Mouse (Mus musculus) forebrain, postnatal 0 days (tissue): ENCODE results near the gene Myh9. TPM values are rescaled to one million over a fixed set of nuclear protein-coding genes. Genes with fewer than 3 reads are reported as not detected.

Experiments used
- ATAC-seq: fragments of 200-750 bp; cut with Nextera tagmentation; 2 replicates; pipeline ENCODE4 v1.8.0; 2017; ENCODE audit warnings: mild to moderate bottlenecking, moderate library complexity
- DNase-seq: peaks from one replicate; pipeline ENCODE4 v3.0.0-alpha.2; 2015
- H3K27ac ChIP-seq: fragments of 300-500 bp; sonication (generic); 2 replicates; pipeline ENCODE4 v1.5.1; 2014; ENCODE audit warnings: low read depth, mild to moderate bottlenecking, antibody characterized with exemption, low read length, moderate library complexity, mixed read lengths
- H3K27me3 ChIP-seq: fragments of 300-500 bp; sonication (generic); 2 replicates; pipeline ENCODE4 v1.6.1; 2014; ENCODE audit warnings: mild to moderate bottlenecking, low read length, mixed read lengths; ENCODE audit not compliant: insufficient read depth
- H3K36me3 ChIP-seq: fragments of 300-500 bp; sonication (generic); 2 replicates; pipeline ENCODE4 v1.6.1; 2014; ENCODE audit warnings: mild to moderate bottlenecking, moderate library complexity; ENCODE audit not compliant: insufficient read depth
- H3K4me1 ChIP-seq: fragments of 300-500 bp; sonication (generic); 2 replicates; pipeline ENCODE4 v1.6.1; 2014; ENCODE audit warnings: antibody characterized with exemption; ENCODE audit not compliant: insufficient read depth
- H3K4me2 ChIP-seq: fragments of 300-500 bp; sonication (generic); 2 replicates; pipeline ENCODE4 v1.6.1; 2014; ENCODE audit warnings: low read depth, mild to moderate bottlenecking, moderate library complexity
- H3K4me3 ChIP-seq: fragments of 300-500 bp; sonication (generic); 2 replicates; pipeline ENCODE4 v1.5.1; 2014; ENCODE audit warnings: low read depth, low read length, mixed read lengths
- H3K9ac ChIP-seq: fragments of 300-500 bp; sonication (generic); 2 replicates; pipeline ENCODE4 v1.6.1; 2014; ENCODE audit warnings: mild to moderate bottlenecking
- H3K9me3 ChIP-seq: fragments of 300-500 bp; sonication (generic); 2 replicates; pipeline ENCODE4 v1.6.1; 2016; ENCODE audit warnings: low read length
- CTCF ChIP-seq: sonication (generic); IDR thresholded peaks from 2 replicates; pipeline ENCODE4 v1.5.1; 2016; ENCODE audit warnings: antibody characterized with exemption, control low read depth, low read depth
- WGBS: fragments of 180-500 bp; shearing (Covaris S2); extraction: QIAGEN DNeasy Blood & Tissue Kit; methylation state at CpG from one replicate; pipeline ENCODE4 v1.1.7; 2014; 5-methylcytosine and 5-hydroxymethylcytosine counted together
- polyA plus RNA-seq: library from polyadenylated mRNA; unstranded; fragments of >200 nt; fragmentation: Nextera tagmentation; extraction: Ambion mirVana; gene quantifications from 2 replicates; pipeline ENCODE4 v1.2.1, GENCODE M21; 2015
- total RNA-seq: library from RNA; depleted of rRNA; stranded (reverse); fragments of >200 nt; gene quantifications from 2 replicates; pipeline ENCODE4 v1.2.3, GENCODE M21; 2014

Gene Myh9
- total and polyA plus RNA-seq, 2 experiments from 2014 or later = 7.2 to 35.2 TPM

DNA sequence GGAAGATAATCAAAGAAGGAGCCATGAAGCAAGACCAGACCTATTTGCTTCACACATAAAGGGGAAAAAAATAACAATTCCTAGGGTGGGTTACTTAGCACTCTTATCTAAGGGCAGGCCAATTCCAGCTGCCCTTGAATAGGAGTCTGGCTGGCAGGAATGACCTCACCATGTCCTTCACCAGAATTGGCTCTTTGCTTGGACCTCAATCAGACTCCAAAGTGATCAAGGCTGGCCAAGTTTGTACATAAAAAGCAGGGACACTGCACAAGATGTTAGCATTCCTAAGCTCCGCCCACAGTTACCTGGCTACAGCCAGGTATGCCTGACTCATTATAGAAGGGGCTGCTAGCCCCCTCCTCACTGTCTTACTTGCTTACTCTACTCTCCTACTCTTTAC lies 16.6 kb downstream of the Myh9 start:
- no peak overlapping the region for H3K27ac ChIP-seq
- no peak for TF ChIP-seq CTCF
- no peak overlapping the region for H3K4me2 ChIP-seq
- no peak overlapping the region for H3K9ac ChIP-seq
- 94% methylated on average over 1 of the region's 1 CpGs for WGBS
- no peaks in the 10 kb centered on the region for H3K36me3 ChIP-seq
- no peaks in the 10 kb centered on the region for H3K9me3 ChIP-seq
- ATAC-seq (no peak), DNase-seq (no peak)
- H3K4me3 ChIP-seq = no peak overlapping the region
- H3K27me3 ChIP-seq = no peaks in the 10 kb centered on the region
- no peaks in the 10 kb centered on the region for H3K4me1 ChIP-seq

DNA sequence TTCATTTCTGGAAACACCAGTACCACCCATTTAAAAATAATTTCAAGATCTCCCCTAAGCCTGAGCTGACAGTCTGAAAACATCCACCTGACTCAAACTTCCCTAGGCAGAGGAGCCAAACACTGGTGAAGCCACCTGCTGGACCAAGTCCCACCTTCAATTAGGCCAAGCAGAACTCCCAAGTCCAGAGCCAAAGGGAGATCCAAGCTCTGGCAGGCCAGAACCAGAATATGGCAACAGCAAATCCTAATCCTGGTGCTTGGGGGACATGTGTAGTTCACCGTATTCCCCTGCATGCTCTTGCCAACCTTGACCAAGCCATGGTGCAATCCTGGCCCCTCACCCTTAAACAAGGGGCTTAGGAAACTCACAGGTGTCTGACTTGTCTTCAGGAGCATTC lies 17.7 kb downstream of the Myh9 start:
- Histone ChIP-seq H3K27me3 (no peaks in the 10 kb centered on the region), H3K4me3 (no peak overlapping the region), H3K9ac (no peak overlapping the region), H3K9me3 (no peaks in the 10 kb centered on the region), H3K4me2 (no peak overlapping the region), H3K27ac (no peak overlapping the region), H3K36me3 (no peaks in the 10 kb centered on the region), H3K4me1 (no peaks in the 10 kb centered on the region)
- WGBS = 87% methylated on average over 1 of the region's 1 CpGs
- DNase-seq (no peak), ATAC-seq (no peak)
- no peak for TF ChIP-seq CTCF

DNA sequence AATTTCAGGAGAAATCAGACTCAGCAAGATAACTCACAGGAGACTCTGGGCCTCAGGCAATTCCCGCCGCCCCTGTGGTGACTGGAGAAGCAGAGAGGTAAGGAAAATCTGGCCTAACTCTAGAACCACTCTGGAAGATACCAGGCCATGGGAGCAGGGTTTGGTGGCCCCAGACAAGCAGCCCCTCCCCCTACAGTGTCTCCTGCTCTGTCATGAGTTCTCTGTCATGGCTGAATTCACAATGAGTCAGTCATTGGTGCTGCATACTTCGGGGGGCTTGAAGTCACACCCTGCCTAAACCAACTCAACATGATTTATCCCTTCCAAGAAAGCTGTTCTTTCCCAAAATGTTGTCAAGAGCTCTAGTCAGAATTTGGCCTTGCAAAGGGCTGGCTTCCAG lies 18.3 kb downstream of the Myh9 start:
- ATAC-seq (no peak), DNase-seq (no peak)
- no peak overlapping the region for H3K4me2 ChIP-seq
- H3K4me3 ChIP-seq = no peak overlapping the region
- H3K27ac ChIP-seq = no peak overlapping the region
- no peaks in the 10 kb centered on the region for H3K9me3 ChIP-seq
- no peaks in the 10 kb centered on the region for H3K36me3 ChIP-seq
- H3K4me1 ChIP-seq = no peaks in the 10 kb centered on the region
- WGBS = 74% methylated on average over 3 of the region's 3 CpGs
- H3K27me3 ChIP-seq = no peaks in the 10 kb centered on the region
- no peak overlapping the region for H3K9ac ChIP-seq
- no peak for TF ChIP-seq CTCF

DNA sequence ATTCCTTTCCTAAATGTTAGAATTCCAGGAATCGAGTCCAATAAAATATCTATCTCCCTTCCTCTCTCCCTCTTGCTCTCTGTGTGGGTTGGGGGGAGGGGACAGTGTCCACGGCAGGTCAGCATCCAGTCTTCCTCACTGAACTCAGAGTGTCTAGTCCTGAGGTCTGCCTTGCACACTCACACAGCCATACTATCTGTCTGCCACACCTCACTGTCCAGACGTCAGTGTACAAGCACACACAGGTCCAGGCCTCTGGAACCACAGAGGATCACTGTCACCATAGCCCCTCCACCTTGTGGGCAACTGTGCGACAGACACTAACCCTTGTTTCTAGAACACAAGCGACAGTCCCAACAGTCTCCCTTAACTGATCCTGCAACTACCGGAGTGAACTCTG lies 18.8 kb downstream of the Myh9 start:
- Histone ChIP-seq H3K36me3 (no peaks in the 10 kb centered on the region), H3K9ac (no peak overlapping the region), H3K4me1 (no peaks in the 10 kb centered on the region), H3K4me3 (no peak overlapping the region), H3K4me2 (no peak overlapping the region), H3K27ac (no peak overlapping the region), H3K9me3 (no peaks in the 10 kb centered on the region), H3K27me3 (no peaks in the 10 kb centered on the region)
- no peak for ATAC-seq
- no peak for DNase-seq
- TF ChIP-seq CTCF = no peak
- 79% methylated on average over 6 of the region's 6 CpGs for WGBS

DNA sequence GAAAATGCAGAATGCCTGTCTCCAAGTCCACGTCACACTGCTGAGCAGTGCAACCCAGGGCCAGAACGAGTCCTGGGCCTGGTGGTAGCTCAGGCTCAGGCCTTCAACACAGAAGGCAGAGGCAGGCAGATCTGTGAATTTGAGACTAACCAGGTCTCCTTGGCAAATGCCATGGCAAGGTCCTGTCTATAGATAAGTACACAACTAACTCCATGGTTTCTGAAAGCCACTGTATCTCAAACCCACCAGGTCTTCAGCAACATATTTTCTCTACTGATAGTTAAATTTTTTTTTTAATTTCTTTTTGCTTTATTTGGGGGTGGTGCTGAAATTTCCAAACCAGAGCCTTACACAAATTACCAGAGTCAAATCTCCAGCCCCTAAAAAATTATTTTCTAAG lies 19.3 kb downstream of the Myh9 start:
- no peak overlapping the region for H3K4me2 ChIP-seq
- no peak for ATAC-seq
- no peak overlapping the region for H3K4me3 ChIP-seq
- H3K27me3 ChIP-seq = no peaks in the 10 kb centered on the region
- 65% methylated on average over 2 of the region's 2 CpGs for WGBS
- no peak overlapping the region for H3K9ac ChIP-seq
- no peaks in the 10 kb centered on the region for H3K4me1 ChIP-seq
- DNase-seq = no peak
- no peaks in the 10 kb centered on the region for H3K9me3 ChIP-seq
- H3K36me3 ChIP-seq = no peaks in the 10 kb centered on the region
- no peak overlapping the region for H3K27ac ChIP-seq
- no peak for TF ChIP-seq CTCF

DNA sequence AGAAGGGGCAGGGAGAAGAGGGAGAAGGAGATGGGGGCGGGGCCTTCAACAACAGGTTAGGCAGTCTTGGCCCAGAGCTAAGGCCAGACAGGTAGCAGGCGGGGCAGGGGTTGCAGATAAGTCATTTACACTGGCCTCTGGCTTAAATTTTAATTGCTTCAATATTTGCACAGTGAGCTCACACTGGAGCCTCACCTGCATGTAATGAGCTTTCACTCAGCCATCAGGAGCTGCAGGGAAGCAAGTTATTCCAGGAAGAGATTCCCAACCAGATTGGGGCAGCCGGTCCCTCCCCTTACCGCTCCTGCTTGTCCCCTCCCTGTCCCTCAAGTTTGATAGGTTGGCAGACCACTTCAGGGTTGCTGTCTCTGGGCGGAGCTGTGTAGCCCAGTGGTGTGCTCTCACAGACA lies 19.9 kb downstream of the Myh9 start:
- Histone ChIP-seq H3K4me3 (no peak overlapping the region), H3K9me3 (no peaks in the 10 kb centered on the region), H3K36me3 (no peaks in the 10 kb centered on the region), H3K27me3 (no peaks in the 10 kb centered on the region), H3K9ac (no peak overlapping the region), H3K4me2 (no peak overlapping the region), H3K4me1 (no peaks in the 10 kb centered on the region), H3K27ac (no peak overlapping the region)
- no peak for ATAC-seq
- 59% methylated on average over 5 of the region's 5 CpGs for WGBS
- no peak for TF ChIP-seq CTCF
- no peak for DNase-seq

DNA sequence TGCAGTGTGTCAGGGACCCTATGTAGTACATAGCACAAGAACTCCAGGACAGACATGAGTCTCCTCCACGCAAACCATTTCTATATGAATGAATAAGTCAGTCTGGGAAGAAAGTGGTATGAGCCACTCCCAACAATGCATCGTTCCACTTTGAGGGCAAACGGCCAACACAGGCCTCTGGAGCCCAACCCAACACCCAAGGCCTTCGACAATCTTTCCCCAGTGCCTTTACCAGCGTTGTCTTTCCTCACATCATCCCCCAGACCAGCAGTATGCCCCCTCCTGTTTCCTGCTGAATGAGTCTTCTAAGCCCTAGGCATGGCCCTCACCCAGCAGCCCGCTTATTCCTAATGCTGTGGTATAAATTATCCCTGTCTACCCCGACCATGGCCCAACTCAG lies 20.6 kb downstream of the Myh9 start:
- Histone ChIP-seq H3K4me3 (no peak overlapping the region), H3K9me3 (no peaks in the 10 kb centered on the region), H3K9ac (no peak overlapping the region), H3K27ac (no peak overlapping the region), H3K4me1 (no peaks in the 10 kb centered on the region), H3K36me3 (no peaks in the 10 kb centered on the region), H3K4me2 (no peak overlapping the region), H3K27me3 (no peaks in the 10 kb centered on the region)
- 60% methylated on average over 7 of the region's 7 CpGs for WGBS
- no peak for DNase-seq
- no peak for ATAC-seq
- TF ChIP-seq CTCF = no peak
